Mouse (Mus musculus) heart, adult 8-10 months (tissue): ENCODE data around the gene Ech1. TPM values are rescaled to one million over a fixed set of nuclear protein-coding genes. Genes with fewer than 3 reads are reported as not detected.

ENCODE experiments used
- DNase-seq: peaks from one replicate; pipeline ENCODE4 v3.0.0; 2022; ENCODE audit warnings: low spot score
- total RNA-seq, 4 experiments: library from RNA; stranded (reverse); gene quantifications; 2 replicates each; pipeline ENCODE4 v1.2.4; 2022

Gene Ech1
- total RNA-seq, 4 experiments from 2014 or later: 2,066 to 2,754 (median 2,219) TPM

DNA sequence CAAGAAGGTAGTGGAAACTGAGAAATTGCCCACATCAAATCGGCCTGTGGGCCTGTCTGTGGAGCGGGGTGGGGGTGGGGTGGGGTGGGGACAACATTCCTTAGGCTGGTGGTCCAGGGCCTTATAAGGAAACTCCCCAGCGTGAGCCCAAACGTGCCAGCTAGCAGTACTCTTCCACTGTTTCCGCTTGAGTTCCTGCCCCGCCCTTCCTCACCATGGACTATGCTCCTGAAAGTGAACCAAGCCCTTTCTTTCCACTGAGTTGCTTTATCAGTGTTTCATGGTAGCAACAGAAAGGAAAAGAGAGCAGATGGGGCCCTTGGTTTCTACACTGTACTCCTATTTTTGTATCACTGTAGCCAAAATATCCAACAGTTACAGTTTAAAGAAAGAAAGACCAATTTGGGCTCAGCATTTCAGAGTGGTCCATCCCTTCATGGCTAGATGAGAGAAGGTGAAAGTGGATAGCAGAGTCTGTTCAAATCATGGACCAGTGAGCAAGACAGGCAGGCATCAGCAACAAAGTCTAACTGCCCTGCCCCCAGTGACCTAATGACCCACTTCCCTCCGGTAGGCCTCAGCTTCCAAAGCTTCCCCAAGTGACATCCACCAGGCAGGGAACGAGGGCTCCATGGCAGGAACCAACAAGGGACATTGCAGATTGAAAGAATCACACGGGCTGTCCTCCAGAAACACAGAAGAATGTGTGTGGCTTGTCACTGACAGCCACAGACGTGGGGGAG is 22.0 kb upstream of the Ech1 start:
- peak; percentile 61 for DNase-seq

DNA sequence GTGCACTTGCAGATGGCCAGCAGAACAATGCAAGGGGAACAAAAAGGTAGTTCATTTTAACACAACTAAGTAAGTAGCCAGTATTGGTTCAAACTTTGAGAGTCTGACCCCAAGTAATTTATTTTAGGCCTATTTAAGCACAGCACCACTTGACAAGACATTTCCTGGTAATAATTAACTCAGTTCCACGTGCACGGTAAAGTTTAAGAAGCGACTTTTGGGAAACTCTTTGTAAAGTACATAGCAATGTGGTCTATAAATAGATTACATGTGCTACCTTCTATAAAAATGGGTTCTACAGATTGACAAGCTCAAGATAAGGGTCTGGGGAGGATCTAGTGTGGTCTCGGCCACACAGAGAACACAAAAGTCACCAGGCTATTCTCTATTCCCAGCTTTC is 21.3 kb upstream of the Ech1 start:
- DNase-seq: no peak

DNA sequence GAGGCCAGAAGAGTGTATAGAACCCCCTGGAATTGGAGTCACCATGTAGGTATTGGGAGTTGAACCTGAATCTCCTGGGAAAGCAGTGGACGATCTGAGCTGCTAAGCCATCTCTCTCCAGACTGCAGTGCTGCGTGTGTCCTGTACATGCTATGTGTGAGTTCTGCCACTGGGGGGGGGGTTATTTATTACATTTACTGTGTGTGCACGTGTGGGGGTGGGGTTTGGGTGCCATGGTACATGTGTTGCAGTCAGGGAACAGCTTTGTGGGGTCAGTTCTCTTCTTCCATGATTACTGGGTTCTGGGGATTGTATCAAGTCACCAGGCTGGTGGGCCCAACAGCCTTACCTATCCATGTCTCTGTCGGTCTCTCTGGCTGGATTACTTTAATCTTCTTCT is 18.1 kb upstream of the Ech1 start:
- no peak for DNase-seq

DNA sequence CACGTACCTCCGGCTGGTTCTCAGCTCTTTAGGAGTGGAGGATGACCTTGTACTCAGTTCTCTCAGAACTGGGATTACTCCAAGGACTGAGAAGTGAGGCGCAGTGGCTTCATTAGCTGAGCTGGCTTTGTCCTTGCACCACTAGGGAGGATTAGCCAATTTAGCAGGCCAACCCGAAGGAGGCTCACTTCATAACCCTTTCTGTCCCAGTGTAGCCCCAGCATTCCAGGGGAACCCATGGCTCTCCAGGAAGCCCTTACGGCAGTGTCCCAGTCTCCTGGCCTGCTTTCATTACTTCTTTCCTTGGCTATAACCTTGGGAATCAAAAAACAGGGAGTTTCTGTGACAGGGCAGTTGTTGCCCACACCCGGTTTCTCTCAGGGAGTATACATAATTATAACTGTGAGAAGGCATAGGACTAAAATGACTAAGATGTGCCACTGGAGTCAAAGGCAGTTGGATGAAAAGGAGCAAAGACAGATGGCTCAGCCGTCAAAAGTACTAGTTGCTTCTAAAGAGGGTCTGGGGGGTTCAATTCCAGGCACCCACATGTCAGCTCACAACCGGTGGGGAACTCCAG is 17.3 kb upstream of the Ech1 start:
- peak; percentile 48 for DNase-seq

DNA sequence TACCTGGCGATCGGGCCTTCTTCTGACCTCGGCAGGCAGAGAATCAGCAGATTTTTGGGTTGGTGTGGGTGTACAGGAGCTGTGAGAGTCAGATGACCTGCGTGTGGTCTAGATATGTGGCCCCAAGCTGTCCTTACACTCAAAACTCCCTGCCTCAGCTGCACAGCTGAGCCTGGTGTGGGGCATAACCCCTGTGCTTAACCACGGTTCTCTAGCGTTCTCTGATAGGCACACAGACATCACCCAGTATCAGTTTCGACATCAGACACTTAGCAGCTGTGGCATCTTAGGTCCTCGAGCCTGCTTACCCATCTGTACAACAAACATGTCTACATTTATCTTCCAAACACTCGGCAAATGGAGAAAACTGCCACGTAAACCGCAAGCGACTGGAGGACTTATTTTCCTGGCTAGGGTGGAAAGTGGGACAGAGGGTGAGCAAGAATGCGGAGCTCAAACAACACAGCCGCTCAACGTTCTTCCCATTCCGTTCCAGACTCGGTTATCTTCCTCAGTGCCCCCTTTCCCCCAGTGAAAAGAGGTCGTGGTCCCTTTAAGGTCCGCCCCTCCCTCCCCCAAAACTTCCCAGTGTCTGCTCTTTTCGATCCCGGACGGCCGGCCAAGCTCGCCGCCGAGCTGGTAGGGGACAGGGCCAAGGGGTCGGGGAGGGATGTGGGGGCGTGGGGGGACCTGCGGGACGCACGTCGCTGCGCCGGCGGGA is 16.6 kb upstream of the Ech1 start, which contains the start of gene Hnrnpl:
Gene Hnrnpl (plus strand): TSS at position 321 of the 721 bp plus-strand sequence.
- DNase-seq: peak; percentile 78

DNA sequence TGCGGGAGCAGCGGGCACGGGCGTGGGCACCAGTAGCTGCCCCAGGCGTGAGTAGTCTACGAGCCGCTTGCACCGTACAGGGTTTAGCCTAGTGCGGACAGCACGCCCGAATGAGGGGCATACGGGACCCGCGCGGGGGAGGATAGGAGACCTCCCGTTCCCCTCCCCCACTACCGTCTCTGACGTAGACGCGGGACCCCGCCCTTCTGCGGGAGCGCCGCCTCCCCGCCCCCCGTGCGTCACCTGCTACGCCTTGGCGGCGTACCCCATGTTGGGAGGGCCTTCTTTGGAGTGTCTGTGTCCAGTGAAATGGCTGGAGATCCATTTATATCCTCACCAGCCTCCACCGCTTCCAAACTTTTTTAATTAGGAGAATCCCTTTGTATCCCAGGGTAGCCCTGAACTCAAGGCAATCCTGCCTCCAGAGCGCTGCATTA is 16.0 kb upstream of the Ech1 start:
- DNase-seq: peak; percentile 96

DNA sequence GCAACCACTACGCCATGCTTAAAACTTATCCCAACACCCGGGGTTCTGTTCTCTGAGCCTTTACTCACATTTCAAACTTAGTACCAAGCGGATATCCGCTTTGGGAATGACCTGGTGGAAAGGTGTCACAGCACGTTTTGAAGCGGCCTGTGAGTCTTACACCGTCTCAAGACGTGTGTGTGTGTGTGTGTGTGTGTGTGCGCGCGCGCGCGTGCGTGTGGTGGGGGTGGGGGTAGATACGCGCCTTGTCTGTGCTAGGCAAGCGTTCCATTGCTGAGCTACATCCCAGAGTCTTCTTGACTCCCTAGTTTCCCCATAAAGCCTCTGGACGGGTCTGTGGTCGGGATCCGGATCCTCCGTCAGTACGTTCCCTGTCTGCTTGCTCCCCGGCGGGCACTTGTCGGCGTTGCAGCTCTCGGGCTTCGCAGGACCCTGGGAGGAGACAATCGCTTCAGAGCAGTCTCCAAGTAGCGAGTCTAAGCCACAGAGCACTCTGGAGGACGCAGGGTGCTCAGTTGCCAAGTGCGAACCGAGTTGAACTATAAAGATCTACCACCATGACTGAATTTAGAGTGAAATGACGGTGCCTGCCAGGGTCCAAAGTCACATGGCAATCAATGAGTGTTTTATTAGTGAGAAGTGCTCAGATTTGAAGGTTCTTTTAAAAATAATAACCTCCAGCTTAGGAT is 15.5 kb upstream of the Ech1 start:
- DNase-seq: no peak

DNA sequence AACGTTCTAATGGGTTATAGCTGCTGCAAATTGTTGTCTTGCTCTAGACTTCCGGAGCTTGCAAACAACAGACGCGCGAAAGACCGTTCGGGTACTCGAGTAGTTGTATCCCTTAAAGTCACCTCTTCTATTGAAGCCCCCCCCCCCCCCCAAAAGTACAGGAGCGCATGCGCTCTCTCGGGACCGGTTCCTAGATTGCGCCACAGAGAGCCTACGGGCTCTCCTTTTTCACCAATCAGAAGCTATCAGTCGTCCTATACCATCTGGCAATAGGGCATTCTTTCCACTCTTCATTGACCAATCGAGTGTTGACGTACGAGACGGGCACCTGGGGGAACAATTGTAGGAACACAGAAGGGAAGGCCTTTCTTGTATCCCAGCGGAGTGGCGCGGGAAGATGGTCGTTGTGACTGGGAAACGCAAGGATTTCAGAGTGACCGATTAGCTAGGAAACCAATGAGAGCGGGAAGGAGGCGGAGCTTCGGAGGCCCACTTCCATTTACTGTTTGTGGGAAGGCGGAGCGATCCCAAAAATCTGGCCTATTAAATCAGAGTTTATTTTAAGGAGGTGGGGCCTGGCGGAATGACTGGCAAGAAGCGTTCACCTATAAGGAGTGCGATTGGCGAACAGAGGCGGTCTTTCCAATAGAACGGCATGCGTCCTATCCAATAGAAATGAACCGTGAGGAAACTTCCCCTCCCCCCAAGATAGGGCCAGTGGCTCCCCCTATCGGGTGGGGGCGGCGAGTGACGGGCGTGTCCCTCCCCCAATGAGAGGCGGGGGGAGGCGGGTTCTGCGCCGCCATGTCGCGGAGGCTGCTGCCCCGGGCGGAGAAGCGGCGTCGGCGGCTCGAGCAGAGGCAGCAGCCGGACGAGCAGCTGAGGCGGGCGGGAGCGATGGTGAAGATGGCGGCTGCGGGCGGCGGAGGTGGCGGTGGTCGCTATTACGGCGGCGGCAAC is 14.6 kb upstream of the Ech1 start:
- peak; percentile 99 for DNase-seq

DNA sequence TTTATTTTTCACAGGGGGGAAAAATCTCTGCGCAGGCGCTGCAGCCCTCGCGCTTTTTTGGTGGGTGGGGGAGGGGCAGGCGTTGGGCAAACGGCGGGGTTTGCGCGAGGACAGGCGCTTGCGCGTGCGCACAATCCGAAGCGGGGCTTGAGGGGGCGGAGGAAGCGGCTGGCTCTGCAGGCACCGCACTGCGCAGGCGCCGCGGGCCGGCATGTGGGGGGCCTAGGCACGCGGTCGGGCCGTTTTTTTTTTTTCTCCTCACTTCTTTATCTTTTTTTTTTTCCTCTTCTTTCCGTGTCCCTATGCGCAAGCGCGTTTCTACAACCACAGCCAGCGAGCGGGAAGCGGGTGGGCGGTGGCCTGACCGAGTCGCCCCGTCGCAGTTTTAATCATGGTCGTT is 13.8 kb upstream of the Ech1 start:
- DNase-seq: peak; percentile 87

DNA sequence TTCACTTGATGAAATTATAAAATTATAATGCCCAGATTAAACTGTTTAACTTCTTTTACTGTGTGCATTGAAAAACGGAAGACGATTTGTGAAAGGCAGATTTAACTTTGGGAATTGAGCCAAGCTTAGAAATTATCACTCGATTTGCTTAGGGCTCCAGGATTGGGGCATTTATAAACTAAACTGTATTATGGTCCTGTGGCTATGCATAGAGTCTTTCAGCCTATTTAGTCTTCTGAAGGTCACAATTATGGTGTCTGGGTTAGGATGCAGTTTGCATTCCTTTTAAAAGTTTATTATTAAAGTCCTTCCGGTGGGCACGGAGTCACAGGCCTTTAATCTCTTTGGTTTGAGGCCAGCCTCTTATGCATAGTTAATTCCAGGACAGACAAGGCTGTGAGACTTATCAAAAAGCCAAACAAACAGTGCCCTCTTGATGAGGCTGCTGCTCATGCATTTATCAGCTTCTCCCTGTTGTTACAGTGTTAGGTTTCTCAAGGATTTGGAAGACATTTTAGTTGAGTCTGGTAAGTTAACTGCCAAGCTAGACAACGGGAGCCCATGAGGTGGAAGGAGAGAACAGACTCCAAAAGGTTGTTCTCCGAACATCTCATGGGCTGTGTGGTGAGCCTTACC is 13.3 kb upstream of the Ech1 start:
- no peak for DNase-seq

DNA sequence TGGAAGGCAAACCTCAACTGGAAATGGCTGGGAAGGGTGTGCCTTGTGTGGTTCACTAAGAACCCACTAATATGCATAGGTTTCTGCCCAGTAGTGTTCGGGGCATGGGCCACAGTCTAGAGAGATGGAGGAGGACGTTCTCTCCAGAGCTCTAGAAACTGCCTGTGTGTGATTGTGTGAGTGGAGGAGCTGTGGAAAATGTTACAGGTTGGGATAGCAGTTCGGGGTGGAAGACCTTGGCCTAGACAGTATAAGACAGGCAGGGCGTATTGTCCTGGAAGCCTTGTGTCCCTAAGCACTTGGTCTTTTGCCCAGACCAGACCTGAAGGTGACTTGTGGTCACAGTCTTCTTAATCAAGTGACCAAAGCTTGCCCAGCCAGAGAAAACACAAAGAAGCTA is 12.6 kb upstream of the Ech1 start:
- no peak for DNase-seq

DNA sequence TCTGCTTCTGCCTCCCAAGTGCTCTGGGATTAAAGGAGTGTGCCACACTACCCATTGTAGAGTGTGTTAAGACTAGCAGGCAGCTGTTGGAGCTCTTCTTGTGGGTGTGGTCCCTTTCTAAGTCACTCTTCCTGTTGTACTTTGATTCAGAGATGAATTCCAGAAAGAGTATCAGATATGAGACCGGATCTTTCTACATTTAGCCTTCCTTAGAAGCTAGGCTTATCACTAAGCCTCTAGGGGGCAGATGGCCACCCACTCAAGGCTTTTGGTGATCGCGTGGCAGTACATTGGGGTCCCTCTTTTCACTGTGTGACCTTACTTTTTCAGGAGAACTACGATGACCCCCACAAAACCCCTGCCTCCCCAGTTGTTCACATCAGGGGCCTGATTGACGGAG is 12.1 kb upstream of the Ech1 start:
- DNase-seq: peak; percentile 36

DNA sequence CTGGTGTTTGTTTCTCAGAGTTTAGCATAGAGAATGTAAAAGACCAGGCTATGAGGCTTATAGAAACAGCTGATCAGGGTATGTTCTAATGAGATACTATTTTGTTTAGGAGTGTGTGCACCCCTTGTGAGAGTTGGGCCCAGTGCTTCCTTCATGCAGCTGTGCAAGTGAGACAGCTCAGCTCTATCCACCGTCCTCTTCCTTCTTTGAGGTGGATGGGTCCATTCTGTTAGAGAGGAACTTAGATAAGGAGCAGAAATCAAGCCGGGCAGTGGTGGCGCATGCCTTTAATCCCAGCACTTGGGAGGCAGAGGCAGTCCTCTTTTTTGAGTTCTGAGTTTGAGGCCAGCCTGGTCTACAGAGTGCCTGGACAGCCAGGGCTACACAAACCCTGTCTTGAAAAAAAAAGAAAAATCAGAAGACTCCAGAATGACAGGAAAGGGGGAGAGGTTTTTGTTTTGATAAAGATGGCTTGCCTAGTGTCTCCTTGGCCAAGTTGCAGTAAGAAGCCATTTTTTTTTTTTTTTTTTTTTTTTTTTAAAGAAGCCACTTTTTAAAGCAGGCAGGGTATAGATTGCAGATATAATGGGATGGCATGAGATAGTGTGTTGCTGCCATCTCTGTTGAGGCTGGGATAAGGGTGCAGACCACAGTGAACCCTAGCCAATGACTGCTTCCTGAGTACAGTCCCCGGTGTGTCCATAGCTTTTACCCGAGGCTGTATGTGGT is 10.5 kb upstream of the Ech1 start:
- no peak for DNase-seq

DNA sequence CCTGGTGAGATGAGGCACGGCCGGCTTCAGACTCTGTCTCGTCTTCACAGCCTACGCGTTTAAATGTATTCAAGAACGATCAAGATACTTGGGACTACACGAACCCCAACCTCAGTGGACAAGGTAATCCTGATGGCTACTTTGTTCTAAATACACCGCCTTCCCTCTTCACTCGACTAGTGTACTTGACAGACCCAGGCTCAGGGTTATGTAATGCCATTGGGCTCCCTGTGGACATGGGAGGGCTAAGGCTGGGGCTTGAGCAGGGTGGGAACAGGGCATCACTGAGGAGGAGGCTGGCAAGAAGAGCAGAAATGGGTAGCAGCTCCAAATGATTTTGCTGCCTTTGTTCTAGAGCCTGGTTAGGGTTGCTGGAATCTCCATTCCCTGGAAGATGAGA is 9.8 kb upstream of the Ech1 start:
- no peak for DNase-seq

DNA sequence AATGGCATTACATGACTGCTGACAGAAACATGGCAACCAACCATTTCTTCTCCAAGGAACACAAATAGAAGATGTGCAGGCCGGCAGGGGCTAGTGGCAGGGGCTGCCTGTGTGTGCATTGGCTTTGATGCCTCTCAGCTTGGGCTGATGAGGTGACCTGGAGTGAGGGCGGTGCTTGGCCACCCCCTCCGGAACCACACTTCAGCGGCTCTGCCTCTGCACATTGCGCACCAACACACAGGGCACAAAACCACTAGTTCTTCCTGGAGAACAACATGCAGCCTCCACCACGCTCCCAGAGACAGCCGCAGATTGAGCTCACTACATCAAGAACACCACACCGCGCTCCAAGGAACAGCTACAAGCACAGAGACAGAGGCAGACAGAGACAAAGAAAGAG is 8.8 kb upstream of the Ech1 start:
- no peak for DNase-seq

DNA sequence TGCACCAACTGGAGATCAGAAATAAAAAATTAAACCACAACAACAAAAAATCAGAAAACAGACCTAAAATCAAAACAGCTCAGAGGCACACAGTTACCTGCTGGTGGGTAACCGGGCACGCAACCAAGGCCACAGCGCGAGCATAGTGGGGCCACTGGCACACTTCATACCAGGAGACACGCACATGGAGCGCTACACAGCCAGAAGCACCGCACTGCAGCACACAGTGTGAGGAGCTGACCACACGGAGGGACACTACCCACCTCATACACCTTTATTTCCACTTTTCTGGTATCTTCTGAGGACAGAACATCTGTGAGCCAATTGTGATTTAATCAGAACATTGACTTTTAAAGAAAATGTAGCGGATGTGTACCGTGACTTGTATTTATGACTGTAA is 8.1 kb upstream of the Ech1 start:
- DNase-seq: no peak

DNA sequence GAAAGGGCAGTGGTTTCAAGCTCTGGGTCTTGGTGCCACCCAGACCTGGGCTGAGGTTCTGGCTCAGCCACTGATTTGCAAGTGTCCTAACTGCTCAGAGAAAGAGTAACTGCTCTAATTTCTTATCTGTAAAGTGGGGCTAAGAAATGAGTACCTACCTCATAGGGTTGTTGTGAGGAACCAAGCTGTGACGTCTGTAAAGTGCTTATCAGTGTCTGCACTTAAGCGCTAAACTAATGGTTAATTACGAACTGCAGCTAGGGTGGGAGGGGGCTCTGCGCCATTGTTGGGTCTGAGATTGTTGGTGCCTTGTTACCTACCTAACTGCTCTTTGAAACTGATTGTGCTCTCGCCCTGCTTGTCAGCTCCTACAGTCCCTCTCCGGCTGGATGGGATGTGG is 7.5 kb upstream of the Ech1 start:
- no peak for DNase-seq

DNA sequence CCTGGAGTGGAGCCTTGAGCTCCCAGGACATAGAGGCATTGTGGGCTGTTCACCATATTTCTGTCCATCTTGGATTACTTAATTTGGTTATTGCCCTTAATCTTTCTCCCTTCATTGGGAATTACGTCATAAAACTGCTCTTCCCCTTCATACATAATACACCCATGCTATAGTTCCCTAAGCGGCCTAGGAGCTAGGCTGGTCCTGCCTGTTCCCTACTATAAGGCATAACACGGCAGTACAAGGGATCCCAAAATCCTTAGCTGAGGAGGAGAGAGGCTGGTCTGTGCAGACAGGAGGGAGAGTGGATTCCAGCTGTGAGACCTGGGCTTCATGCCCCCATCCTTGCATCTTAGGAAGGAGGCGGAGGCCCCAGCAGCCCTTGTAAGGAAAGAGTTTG is 7.1 kb upstream of the Ech1 start:
- DNase-seq: no peak

DNA sequence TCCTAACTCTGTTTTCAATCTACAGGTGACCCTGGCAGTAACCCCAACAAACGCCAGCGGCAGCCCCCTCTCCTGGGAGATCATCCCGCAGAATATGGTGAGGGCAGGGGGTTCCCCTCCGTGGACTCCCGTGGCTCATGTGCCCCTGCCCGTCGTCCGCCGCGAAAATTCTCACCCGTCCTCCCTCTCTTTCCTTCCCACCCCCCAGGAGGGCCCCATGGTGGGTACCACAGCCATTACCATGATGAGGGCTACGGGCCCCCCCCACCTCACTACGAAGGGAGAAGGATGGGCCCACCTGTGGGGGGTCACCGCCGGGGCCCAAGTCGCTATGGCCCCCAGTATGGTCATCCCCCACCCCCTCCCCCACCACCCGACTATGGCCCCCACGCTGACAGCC is 6.6 kb upstream of the Ech1 start:
- no peak for DNase-seq

DNA sequence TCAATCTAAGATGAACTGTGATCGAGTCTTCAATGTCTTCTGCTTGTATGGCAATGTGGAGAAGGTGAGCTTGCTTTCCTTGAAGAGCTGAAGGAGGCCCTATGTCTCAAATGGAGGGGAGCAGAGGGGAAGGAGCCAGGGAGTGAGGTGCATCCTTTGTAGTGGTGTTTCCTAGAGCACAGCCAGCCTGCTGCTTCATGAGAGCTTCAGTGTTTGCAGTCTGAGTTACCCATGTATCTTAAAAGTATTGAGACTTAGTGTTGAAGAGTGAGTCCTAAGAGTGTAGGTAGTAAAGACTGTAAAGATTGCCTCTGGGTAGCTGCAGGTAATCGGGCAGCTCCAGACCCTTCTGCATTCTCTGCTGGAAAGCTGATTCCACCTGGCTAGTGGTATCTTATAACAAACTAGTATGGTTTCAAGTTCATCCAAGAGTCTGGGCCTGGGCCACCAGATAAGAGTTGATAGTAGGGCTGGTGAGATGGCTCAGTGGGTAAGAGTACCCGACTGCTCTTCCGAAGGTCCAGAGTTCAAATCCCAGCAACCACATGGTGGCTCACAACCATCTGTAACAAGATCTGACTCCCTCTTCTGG is 6.1 kb upstream of the Ech1 start:
- DNase-seq: no peak
